Mouse (Mus musculus) regulatory T cell (primary cell): ENCODE results near the gene Sema3e.

Experiments used
- in situ Hi-C: fragments of 300-600 bp; cut with MboI, MseI; formaldehyde crosslinking; loops from one replicate; pipeline ENCODE4 v1.15.1; 2025; ENCODE audit warnings: high pct_unique_total_duplicates

The Sema3e gene

DNA sequence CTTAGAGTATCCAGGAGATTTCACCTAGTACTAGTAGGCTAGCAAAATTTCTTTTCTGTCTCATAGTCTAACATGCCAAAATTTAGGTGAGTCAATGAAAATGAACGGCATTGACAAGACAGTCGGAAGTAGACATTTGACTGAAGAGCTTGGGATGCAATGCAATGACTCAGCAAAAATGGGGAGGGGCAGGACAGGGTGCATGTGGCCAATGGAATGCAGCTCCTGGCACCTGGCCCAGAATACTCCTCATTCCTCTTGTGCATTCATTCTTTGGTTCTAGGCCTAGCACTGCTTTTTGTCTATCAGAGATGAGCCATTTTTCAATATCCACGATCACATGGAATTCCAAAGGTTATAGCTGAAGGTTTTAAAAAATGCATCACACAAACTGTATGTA, 48.1 kb downstream of the Sema3e start:
- in situ Hi-C loops: no loop called here

DNA sequence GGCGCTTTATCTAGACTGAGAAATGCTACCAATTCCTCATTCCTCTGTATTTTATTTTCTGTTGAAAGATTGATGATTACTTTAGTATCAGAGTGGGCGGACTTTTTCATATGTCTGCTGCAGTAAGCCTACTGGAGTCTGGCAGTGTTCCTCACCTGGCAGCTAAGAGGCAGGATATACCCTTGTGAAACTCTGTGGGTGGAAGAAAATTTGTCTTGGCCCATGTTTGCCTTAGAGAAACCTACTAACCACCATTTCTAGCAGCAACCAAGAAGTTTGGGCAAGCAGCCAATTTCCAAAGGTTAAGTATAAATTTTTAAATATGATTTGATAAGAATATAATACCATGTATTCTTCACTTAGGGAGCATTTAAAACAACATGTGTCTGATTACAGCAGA, 63.0 kb downstream of the Sema3e start:
- in situ Hi-C loops: no loop called here

DNA sequence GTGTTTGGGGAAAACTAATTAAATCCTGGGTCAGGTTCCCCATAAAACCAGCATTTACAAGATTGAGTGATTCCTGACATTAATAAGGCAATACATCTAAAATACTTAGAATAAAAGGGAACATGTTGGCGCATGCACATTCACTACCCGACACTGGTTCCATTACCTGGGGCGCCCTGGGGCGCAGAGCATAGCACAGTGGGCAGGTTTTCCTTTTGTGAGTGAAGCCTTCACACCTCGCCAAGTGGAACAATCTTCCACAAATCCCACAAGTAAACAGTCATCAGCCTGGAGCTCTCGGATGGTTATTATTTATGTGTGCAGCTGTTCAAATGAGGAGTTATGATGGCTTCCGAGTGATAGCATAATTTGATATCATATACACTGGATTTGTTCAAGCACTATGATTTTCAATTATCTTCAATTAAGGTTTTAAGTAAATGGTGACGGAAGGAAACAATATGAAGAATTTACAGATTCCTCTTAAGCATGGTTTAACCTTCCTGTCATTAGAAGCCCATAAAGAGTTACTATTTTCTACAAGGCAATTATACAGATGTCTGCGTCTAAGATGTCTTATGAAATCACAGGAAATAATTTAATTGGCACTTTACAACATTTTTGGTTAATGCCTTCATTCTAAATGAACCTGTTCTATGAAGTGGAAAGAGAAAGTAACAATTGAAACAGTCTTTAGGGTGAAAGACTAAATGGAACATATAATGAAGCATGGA, 65.0 kb downstream of the Sema3e start:
- in situ Hi-C loops: no loop called here

DNA sequence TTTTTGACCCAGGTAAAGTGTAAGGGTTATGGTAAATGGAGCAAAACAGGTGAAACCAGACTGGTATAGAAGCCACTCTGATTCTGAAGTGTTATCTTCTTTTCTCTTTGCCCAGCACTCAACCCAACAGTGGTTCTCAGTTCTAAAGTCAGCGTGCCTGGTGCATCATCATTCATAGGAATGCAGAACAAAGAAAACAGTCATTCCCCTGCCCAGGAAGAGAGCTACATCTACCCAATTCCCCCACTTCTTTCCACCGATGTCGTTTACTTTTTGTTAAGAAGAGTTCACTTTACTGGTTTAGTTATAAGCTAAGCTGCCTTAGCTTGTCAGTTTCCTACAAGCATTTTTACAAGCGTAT, 65.5 kb downstream of the Sema3e start:
- in situ Hi-C loops: no loop called here

DNA sequence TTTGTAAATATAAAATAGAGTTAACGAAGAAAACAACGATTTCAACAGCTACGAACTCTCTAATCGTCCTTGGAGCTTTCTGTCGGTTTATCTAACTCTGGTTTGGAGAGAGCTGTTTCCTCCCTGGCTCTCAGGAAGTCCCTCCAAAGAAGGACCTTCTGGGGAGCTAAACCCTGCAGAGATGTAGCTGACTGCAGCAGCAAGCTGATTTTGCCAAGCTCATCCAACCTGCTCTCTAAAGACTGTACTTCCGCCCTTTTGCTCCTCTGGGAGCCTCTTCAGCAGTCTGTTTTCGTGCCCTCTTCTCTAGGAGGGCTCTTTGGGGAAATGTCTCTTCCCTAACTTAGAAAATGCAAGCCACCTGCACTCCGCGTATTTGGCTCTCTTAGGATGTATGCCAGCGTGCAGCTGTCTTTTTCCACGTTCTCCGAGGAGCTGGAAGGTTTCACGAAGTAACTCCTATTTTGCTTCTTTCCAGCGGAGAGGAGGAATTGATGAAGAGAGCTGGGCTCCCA, 67.2 kb downstream of the Sema3e start:
- in situ Hi-C loops: no loop called here

DNA sequence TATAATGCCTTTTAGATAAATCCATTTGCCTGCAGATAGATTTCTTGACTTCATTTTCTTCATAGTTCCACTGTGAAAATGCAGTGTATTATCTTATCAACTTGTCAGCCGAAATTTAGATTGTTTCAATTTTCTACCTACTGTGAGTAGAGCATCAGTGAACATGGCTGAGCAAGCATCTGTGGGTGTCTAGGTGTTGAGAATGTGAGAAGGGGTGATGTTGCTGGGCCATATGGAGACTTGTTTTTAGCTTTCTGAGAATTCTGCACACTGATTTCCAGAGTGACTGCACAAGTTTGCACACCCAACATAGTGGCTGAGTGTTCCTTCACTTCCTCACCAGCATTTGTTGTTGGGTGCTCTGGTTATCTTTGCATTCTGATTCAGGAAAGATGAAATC, 71.1 kb downstream of the Sema3e start:
- in situ Hi-C loops: no loop called here

DNA sequence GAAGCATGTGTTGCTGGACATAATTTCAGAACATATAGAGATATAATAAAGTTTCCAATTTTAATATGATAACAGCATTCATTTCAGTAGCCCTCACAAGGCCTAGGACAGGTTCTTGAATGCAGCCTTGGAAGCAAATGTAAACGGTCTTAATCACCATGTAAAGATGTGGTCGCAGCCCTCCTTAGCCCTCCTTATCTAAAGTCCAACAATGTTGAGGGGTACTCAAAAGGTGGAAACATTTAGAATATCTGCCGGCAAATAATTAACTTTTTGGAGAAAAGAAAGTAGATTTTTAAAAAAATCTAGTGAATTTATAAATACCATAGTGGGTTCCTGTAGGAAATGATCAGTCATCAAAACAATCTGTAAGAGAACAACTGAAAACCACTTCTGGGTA, 73.6 kb downstream of the Sema3e start:
- in situ Hi-C loops: no loop called here

DNA sequence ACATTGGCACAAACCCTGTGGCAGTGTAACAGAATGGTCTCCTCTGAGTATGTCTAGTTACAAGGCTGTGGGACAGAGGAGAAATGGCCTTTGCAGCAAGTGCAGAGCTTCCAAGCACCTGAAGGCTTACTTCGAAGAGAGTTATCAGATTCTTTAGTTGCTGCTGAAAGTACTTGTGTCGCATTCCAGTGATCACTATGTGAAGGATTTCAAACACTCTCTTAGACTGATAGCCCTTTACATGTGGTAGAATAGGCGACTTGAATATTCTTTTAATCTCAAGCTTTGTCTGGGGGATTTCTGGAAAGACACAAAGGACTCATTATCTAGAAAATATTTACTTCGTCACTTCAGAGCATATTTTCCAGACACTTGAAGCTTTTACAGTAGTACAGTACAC, 82.3 kb downstream of the Sema3e start:
- in situ Hi-C loops: no loop called here

DNA sequence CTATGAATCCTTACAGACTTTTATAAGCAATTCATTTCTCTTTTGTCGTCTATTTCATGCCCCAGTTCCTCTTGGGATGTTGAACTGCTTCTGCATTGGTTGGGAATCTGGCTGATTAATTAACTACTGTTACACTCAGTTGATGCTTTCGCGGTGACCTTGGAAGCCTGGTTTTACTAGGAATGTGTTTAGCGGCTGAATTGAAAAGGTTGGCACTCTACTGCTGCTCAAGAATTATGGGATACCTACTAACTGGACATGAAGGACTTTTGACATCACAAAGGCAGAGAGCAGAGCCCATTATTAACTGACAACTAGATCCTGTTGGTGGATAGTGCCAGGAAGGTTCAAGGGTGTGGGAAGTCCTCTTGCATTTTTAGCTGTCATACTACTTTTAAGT, 83.9 kb downstream of the Sema3e start:
- in situ Hi-C loops: no loop called here

DNA sequence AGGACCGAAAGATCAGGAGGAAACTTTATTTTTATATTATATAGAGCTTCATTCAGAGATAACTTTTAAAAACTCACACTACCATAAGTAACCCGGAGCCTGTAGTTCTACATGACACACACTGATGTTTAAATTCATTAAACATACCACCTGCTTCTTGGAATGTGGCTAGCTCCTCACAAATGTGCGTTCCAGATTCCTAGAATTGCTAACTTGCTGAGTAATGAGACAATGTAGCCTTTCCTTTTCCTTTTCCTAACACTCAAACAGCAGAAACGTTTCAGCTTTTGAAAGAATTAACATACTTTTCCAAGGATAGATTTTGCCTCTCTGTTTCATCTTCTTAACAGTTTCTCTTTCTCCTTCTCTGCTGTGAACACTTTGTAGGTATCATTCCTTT, 86.3 kb downstream of the Sema3e start:
- in situ Hi-C loops: no loop called here

DNA sequence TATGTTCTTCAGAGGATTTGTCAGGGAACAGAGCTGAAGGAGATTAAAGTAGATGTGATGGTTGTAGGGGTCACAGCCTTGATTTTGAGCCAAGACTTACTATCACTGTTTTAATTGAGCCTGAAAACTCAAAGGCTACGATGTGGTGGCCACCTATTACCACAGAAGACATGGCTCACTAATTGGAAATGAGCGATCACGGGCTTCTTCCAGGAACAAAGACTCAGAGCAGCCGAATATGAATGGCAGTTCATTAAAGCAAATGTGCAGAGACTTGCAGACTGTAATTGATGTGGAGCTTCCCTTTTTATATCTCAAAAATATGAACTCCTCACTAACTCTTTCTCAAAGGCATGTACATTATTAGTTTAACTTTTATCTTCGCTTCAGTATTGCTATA, 96.8 kb downstream of the Sema3e start:
- in situ Hi-C loops: no loop called here

DNA sequence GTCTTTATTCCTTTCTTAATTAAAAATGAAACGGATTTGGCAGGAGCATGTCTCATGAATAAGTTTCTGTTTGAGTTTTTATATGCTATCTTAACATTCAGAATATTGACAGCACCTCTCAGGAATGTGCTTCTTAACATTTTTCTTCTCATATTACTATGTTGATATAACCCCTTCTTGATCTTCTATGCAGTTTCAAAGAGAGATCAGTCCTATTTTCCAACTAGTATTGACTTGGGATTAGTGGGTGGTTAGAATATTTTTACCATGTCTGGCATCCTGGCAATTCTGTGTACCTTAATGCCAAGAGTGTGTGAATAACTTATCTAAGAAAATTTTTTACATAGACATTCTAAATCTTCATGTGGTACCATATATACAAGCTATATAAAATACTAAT, 101.5 kb downstream of the Sema3e start:
- in situ Hi-C loops: no loop called here

DNA sequence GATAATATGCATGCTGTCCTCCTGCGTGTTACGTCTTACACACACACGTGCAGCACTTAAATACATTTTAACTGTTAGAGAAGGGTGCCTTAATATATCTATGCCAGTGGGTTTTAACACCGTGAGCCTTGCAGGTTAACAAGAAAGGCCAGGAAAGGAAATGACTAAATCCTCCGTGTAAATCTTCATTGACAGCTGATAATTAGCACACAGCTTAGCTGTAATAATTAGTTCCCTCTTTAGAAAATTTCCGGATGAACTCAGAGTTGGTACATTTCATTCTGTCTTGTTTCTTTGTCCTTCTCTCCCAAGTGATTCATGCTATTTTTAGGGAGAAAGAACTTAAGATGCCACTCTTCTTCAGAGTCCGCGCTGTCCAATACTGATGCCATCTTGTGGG, 110.9 kb downstream of the Sema3e start:
- in situ Hi-C loops: no loop called here

DNA sequence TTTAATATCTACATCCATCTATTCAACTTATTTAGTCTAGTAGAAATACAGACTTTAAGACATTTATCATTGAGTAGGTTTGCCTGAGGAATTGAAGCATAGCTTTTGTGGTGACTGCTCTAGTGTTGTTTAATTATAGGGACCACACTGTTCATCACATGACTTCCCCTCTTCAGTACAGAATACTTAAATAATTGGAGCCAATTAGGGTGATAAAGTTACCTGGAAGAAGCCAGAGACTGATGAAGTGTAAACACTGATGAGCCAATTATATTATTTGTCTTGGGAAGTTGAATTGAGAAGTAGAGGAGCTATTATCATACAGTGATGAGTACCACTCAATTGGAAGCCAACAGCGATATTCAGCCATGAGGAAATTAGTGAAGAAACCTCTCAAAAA, 113.6 kb downstream of the Sema3e start:
- in situ Hi-C loops: no loop called here

DNA sequence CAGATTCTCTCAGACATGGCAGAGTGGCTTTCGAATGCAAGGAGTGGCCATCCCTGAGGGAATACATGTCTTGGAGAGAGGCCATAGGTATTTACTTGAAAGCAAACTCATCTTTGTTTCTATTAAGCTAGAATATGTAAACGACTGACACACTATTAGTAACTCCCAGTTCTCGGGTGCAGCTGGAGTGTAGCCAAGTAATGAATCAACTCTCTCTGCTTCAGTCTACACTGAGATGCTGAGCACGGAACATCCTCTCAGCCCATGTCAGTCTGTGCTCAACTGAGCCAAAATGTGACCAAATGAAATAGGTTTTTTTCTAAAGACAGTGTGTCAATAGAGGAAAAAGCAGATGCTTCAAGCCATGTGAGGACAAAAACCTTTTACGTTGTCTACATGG, 137.5 kb downstream of the Sema3e start:
- in situ Hi-C loops: no loop called here

DNA sequence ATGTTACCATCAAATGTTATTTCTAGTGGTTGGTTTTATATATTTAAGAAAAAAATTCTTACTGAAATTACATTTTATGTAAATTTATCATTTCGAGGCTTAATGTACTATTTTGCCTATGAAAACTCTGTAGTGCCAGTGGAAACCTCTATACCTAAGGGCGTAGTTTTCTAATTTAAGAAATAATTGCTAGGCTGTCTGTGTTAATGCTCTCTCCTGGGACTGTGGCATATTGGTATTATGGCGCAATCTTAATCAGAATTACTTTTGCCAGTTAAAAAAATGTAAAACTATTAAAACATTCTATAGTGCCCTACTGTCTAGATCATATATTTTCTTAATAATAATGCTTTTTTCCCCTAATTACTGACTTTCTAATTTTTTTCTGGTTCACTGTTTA, 138.2 kb downstream of the Sema3e start:
- in situ Hi-C loops: no loop called here

DNA sequence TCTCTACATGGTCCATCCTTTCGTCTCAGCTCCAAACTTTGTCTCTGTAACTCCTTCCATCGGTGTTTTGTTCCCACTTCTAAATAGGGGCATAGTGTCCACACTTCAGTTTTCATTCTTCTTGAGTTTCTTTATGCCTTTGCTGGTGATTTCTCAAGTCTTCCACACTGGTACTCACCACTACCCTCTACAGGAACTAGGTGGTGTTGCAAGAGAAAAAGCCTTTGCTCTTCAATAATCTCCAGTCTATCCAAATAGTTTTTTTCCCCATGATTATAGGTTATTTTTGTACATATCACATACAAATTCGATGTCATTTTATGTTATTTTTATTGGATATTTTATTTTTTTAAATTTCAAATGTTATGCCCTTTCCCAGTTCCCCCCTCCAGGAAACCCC, 142.7 kb downstream of the Sema3e start:
- in situ Hi-C loops: no loop called here

DNA sequence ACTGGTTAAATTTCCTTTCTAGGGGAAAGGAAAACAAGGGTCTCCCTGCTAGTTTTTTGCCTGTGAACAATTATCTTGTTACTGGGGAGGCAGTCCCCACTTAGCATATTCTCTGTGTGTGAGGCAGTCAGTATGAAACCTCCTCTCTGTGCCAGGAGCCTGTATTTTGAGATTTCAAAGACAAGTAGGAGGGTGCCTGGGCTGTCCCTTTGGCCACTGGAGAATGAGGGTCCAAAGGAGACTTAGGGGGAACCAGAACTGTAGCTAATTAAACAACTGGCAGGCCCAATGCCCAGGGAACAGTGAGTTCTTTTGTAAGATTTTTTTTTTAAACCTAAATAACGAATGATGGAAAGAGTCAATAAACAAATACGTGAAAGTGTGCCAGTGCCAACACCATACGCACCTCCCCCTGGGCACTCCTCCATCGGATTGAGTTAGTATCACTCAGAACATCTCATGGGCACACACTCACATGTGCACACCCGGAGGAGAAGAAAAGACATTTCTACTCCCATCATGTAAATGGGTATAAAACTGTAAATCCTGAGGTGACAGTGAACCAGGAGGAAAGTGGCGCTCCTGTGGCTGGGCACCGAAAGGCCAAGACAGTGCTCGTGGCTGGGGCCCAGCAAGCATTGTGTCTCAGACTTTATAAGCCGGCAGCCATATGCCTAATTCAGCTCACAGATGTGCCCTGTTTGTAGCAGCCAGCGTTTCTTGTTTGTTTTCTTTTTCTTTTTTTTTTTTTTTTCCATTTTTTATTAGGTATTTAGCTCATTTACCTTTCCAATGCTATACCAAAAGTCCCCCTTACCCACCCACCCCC, 148.5 kb downstream of the Sema3e start:
- in situ Hi-C loops: no loop called here

DNA sequence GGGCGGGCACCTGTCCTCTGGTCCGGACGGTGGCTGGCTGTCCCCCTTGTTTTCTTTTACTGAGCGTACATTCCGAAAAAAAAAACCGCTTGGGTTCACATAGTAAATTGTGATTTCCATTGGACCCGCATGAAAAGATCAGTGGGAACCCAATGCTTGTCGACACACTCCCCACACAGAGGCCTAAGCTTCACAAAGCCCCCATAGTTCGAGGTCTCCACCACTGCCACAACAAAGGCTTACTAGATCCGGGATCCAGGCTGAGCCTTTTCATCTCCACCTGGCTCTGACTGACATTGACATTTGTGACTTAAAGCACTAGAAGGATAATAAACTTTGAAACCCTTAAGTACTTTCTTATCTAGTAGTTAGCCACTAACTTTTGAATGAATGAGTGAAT, 155.5 kb downstream of the Sema3e start:
- in situ Hi-C loops: no loop called here

DNA sequence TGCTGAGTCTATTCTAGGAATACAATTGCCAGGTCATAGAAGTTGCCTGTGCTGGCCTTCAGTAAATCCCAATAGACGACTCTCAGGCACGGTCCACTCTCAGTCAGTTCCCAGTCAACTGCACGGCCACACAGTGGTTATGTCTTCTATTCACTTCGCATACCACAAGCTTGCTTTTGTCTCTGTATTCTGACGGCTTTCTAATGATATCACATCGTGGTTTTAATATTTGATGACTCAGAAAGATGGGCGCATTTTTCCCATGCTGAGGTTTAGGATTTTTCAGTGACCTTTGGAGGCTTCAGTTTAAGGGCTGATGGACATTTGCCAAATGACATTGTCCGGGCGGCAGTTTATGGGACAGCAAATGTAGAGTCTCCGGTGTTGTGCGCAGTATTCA, 157.1 kb downstream of the Sema3e start:
- in situ Hi-C loops: no loop called here

DNA sequence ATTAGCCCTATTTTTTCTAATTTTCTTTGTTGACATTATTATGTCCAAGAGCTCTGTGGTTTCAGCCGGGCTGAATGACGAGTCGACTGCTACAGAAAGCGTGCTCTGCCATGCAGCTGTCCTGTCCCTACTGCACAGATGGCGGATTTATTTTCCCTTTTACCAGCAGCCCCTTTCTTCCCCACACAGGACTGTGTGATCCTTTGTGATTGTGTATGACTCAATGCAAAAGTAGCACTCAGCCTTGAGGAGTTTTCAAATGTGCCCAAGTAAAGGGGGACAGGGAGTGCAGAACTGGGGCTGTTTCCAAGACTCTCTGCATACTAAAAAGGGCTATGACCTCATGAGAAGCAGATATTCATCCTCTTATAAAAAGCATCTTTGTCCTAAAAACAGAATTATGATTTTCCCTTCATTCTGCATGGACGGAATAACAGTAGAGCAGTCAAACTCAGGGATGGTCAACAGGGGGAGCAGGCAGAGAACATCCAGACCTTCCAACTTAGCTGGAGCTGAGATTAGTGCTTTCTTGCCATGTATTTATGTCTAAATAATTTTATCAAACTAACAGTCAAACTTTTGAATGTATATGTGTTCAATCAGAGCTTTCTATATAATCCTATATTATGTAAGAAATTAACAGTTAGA, 170.2 kb downstream of the Sema3e start:
- in situ Hi-C loops: no loop called here

DNA sequence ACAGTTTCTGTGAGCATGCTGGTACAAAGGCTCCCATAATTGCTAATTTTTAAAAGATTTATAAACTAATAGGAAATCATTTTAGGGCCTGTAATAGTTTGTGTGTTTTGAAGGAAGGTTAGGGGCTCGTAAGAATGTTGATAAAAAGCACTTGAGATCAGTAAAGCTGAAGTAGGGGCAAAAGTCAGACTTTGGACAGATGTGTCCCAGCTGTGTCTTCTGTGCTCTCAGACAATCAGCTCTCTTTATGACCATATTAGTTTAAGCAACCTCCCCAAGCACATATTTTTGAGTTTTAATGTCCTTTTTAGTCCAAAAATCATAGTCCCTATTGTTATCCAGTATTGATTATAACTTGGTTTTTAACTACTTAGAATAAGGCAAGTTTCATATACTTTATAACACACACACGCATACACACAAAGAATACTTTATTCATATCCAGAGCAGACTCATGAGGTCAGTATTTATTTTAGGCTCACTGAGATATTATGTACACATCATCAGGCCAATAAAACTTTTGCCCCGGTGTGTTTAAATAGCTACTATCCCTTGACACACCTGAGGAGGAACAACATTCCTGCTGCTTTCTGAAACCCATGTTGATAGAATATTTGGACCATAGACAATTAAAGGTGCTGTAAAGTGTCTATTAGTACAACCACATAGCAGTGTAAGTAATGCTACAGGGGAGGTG, 173.4 kb downstream of the Sema3e start:
- in situ Hi-C loops: no loop called here
